Mouse (Mus musculus) intestine, postnatal 0 days (tissue): Measurements from ENCODE around the gene Pld1. TPM values are rescaled to one million over a fixed set of nuclear protein-coding genes. Genes with fewer than 3 reads are reported as not detected.

Source experiments
- ATAC-seq: fragments of 200-750 bp; cut with Nextera tagmentation; 2 replicates; pipeline ENCODE4 v1.8.0; 2017; ENCODE audit warnings: mild to moderate bottlenecking, moderate TSS enrichment, moderate library complexity
- H3K27ac ChIP-seq: fragments of 300-500 bp; sonication (generic); 2 replicates; pipeline ENCODE4 v1.5.1; 2014; ENCODE audit warnings: mild to moderate bottlenecking, low read depth, low read length, moderate library complexity
- H3K27me3 ChIP-seq: fragments of 300-500 bp; sonication (generic); replicated peaks from 2 replicates; pipeline ENCODE4 v1.6.1; 2014; ENCODE audit warnings: low read length, mixed read lengths; ENCODE audit not compliant: control insufficient read depth, insufficient read depth
- H3K36me3 ChIP-seq: fragments of 300-500 bp; sonication (generic); 2 replicates; pipeline ENCODE4 v1.6.1; 2014; ENCODE audit warnings: mild to moderate bottlenecking, moderate library complexity; ENCODE audit not compliant: control insufficient read depth, insufficient read depth
- H3K4me1 ChIP-seq: fragments of 300-500 bp; sonication (generic); replicated peaks from 2 replicates; pipeline ENCODE4 v1.6.1; 2014; ENCODE audit warnings: antibody characterized with exemption, low read length, mixed read lengths; ENCODE audit not compliant: control insufficient read depth, insufficient read depth
- H3K4me2 ChIP-seq: fragments of 300-500 bp; sonication (generic); replicated peaks from 2 replicates; pipeline ENCODE4 v1.6.1; 2014; ENCODE audit warnings: low read depth, mild to moderate bottlenecking, moderate library complexity
- H3K4me3 ChIP-seq: fragments of 300-500 bp; sonication (generic); 2 replicates; pipeline ENCODE4 v1.5.1; 2014; ENCODE audit warnings: low read depth, low read length
- H3K9ac ChIP-seq: fragments of 300-500 bp; sonication (generic); 2 replicates; pipeline ENCODE4 v1.6.1; 2014; ENCODE audit warnings: mild to moderate bottlenecking, low read depth, low read length
- H3K9me3 ChIP-seq: fragments of 300-500 bp; sonication (generic); 2 replicates; pipeline ENCODE4 v1.6.1; 2016; ENCODE audit warnings: mixed run types; ENCODE audit not compliant: control insufficient read depth
- CTCF ChIP-seq: sonication (generic); IDR thresholded peaks from 2 replicates; pipeline ENCODE4 v1.5.1; 2016; ENCODE audit warnings: low read depth, mild to moderate bottlenecking, control low read depth, antibody characterized with exemption, moderate library complexity
- WGBS: fragments of 180-500 bp; shearing (Covaris S2); extraction: QIAGEN DNeasy Blood & Tissue Kit; methylation state at CpG from one replicate; pipeline ENCODE4 v1.1.7; 2014; 5-methylcytosine and 5-hydroxymethylcytosine counted together
- polyA plus RNA-seq: library from polyadenylated mRNA; unstranded; fragments of >200 nt; fragmentation: Nextera tagmentation; extraction: Ambion mirVana; gene quantifications from 2 replicates; pipeline ENCODE4 v1.2.1, GENCODE M21; 2015

Gene Pld1
- polyA plus RNA-seq, 1 experiment from 2014 or later = 18.1 TPM

- Histone ChIP-seq H3K27me3 (no peaks in the 10 kb centered on the region), H3K9me3 (no peaks in the 10 kb centered on the region), H3K4me1 (no peaks in the 10 kb centered on the region), H3K36me3 (no peaks in the 10 kb centered on the region), H3K9ac (no peak overlapping the region), H3K4me3 (no peak overlapping the region), H3K27ac (no peak overlapping the region), H3K4me2 (no peak overlapping the region)
- WGBS = 97% methylated on average over 2 of the region's 2 CpGs
- no peak for TF ChIP-seq CTCF
- ATAC-seq = no peak
Measured at GRCm38 (mm10) chr3:27950726-27951125, 12.2 kb downstream of the Pld1 start.

- ATAC-seq = no peak
- H3K9me3 ChIP-seq = no peaks in the 10 kb centered on the region
- no peak overlapping the region for H3K4me2 ChIP-seq
- no peak for TF ChIP-seq CTCF
- H3K36me3 ChIP-seq = no peaks in the 10 kb centered on the region
- H3K27me3 ChIP-seq = no peaks in the 10 kb centered on the region
- no peak overlapping the region for H3K27ac ChIP-seq
- H3K4me1 ChIP-seq = no peaks in the 10 kb centered on the region
- 75% methylated on average over 4 of the region's 4 CpGs for whole genome bisulfite sequencing
- no peak overlapping the region for H3K4me3 ChIP-seq
- H3K9ac ChIP-seq = no peak overlapping the region
Measured at GRCm38 (mm10) chr3:27951721-27952120, 13.2 kb downstream of the Pld1 start.

GRCm38 (mm10) chr3:27956006-27956405 lies 17.5 kb downstream of the Pld1 start:
- H3K27ac ChIP-seq = no peak overlapping the region
- H3K4me3 ChIP-seq = no peak overlapping the region
- H3K9me3 ChIP-seq = no peaks in the 10 kb centered on the region
- no peak for TF ChIP-seq CTCF
- no peak overlapping the region for H3K4me2 ChIP-seq
- no peaks in the 10 kb centered on the region for H3K36me3 ChIP-seq
- no peaks in the 10 kb centered on the region for H3K27me3 ChIP-seq
- no peaks in the 10 kb centered on the region for H3K4me1 ChIP-seq
- H3K9ac ChIP-seq = no peak overlapping the region
- WGBS = 78% methylated on average over 1 of the region's 1 CpGs
- no peak for ATAC-seq

- H3K9ac ChIP-seq = no peak overlapping the region
- no peaks in the 10 kb centered on the region for H3K36me3 ChIP-seq
- no peak for TF ChIP-seq CTCF
- H3K27ac ChIP-seq = no peak overlapping the region
- 90% methylated on average over 6 of the region's 6 CpGs for WGBS
- ATAC-seq = no peak
- no peak overlapping the region for H3K4me2 ChIP-seq
- no peaks in the 10 kb centered on the region for H3K27me3 ChIP-seq
- H3K4me1 ChIP-seq = no peaks in the 10 kb centered on the region
- H3K9me3 ChIP-seq = no peaks in the 10 kb centered on the region
- no peak overlapping the region for H3K4me3 ChIP-seq
Measured at GRCm38 (mm10) chr3:27959221-27959620, 20.7 kb downstream of the Pld1 start.

GRCm38 (mm10) chr3:27961162-27961561 lies 22.7 kb downstream of the Pld1 start:
- H3K36me3 ChIP-seq = no peaks in the 10 kb centered on the region
- no peak overlapping the region for H3K4me2 ChIP-seq
- ATAC-seq = no peak
- no peaks in the 10 kb centered on the region for H3K4me1 ChIP-seq
- no peaks in the 10 kb centered on the region for H3K27me3 ChIP-seq
- WGBS = 88% methylated on average over 3 of the region's 3 CpGs
- no peak overlapping the region for H3K9ac ChIP-seq
- no peaks in the 10 kb centered on the region for H3K9me3 ChIP-seq
- H3K4me3 ChIP-seq = no peak overlapping the region
- TF ChIP-seq CTCF = no peak
- no peak overlapping the region for H3K27ac ChIP-seq

- Histone ChIP-seq H3K27ac (no peak overlapping the region), H3K27me3 (no peaks in the 10 kb centered on the region), H3K36me3 (no peaks in the 10 kb centered on the region), H3K9ac (no peak overlapping the region), H3K9me3 (no peaks in the 10 kb centered on the region), H3K4me3 (no peak overlapping the region), H3K4me2 (no peak overlapping the region), H3K4me1 (no peaks in the 10 kb centered on the region)
- TF ChIP-seq CTCF = no peak
- WGBS = 51% methylated on average over 6 of the region's 6 CpGs
- ATAC-seq = no peak
Measured at GRCm38 (mm10) chr3:27963795-27964201, 25.3 kb downstream of the Pld1 start.

GRCm38 (mm10) chr3:27968671-27969070 lies 30.2 kb downstream of the Pld1 start:
- Histone ChIP-seq H3K9me3 (no peaks in the 10 kb centered on the region), H3K4me2 (no peak overlapping the region), H3K4me3 (no peak overlapping the region), H3K9ac (no peak overlapping the region), H3K4me1 (no peaks in the 10 kb centered on the region), H3K36me3 (no peaks in the 10 kb centered on the region), H3K27ac (no peak overlapping the region), H3K27me3 (no peaks in the 10 kb centered on the region)
- no peak for ATAC-seq
- WGBS = 77% methylated on average over 8 of the region's 8 CpGs
- TF ChIP-seq CTCF = no peak
